Mouse (Mus musculus): ENCODE measurements at regions not wholly inside any gene's neighbourhood (a gene's known extent, or its start where the extent isn't known, plus 50 kb on each side); places are given as distances from the start of the nearest gene placed in this dataset.

- DNase-seq (ENCODE audit: low spot score in 2 of 2), result no peak
Measured at GRCm38 (mm10) chr1:163650577-163651180, 74.4 kb downstream of the Mettl11b start.

- DNase-seq (ENCODE audit: low spot score in 2 of 2), result no peak
Measured at GRCm38 (mm10) chr1:163642091-163642490, 82.9 kb downstream of the Mettl11b start.

- DNase-seq (ENCODE audit: low spot score in 2 of 2), result no peak
Measured at GRCm38 (mm10) chr1:163640527-163641228, 84.4 kb downstream of the Mettl11b start.

- no peak for DNase-seq (ENCODE audit: low spot score in 2 of 2)
Measured at GRCm38 (mm10) chr1:163630291-163630812, 94.7 kb downstream of the Mettl11b start.

GRCm38 (mm10) chr1:163624887-163625286 lies 100.1 kb downstream of the Mettl11b start:
- DNase-seq (ENCODE audit: low spot score in 2 of 2), result no peak

GRCm38 (mm10) chr1:163621293-163621692 lies 103.7 kb downstream of the Mettl11b start:
- no peak for DNase-seq (ENCODE audit: low spot score in 2 of 2)

- no peak for DNase-seq (ENCODE audit: low spot score in 2 of 2)
Measured at GRCm38 (mm10) chr1:163619831-163620230, 105.2 kb downstream of the Mettl11b start.

- no peak for DNase-seq (ENCODE audit: low spot score in 2 of 2)
Measured at GRCm38 (mm10) chr1:163618132-163618531, 106.9 kb downstream of the Mettl11b start.

GRCm38 (mm10) chr1:163616596-163616995 lies 108.4 kb downstream of the Mettl11b start:
- DNase-seq (ENCODE audit: low spot score in 2 of 2), result no peak

GRCm38 (mm10) chr1:163608429-163608828 lies 116.6 kb downstream of the Mettl11b start:
- peak in 1 of 2 experiments; percentile 4 for DNase-seq (ENCODE audit: low spot score in 2 of 2)

GRCm38 (mm10) chr1:163607701-163608100 lies 117.3 kb downstream of the Mettl11b start:
- no peak for DNase-seq (ENCODE audit: low spot score in 2 of 2)

- no peak for DNase-seq (ENCODE audit: low spot score in 2 of 2)
Measured at GRCm38 (mm10) chr1:163599926-163600890, 124.8 kb downstream of the Mettl11b start.

- DNase-seq (ENCODE audit: low spot score in 2 of 2), result no peak
Measured at GRCm38 (mm10) chr1:163576411-163576810, 148.6 kb downstream of the Mettl11b start.

- no peak for DNase-seq (ENCODE audit: low spot score in 2 of 2)
Measured at GRCm38 (mm10) chr1:163575593-163575992, 149.4 kb downstream of the Mettl11b start.

- DNase-seq (ENCODE audit: low spot score in 2 of 2), result no peak
Measured at GRCm38 (mm10) chr1:163574409-163575161, 150.4 kb downstream of the Mettl11b start.

- DNase-seq (ENCODE audit: low spot score in 2 of 2), result no peak
Measured at GRCm38 (mm10) chr1:163573533-163573932, 151.5 kb downstream of the Mettl11b start.

- DNase-seq (ENCODE audit: low spot score in 2 of 2), result no peak
Measured at GRCm38 (mm10) chr1:163563791-163564190, 160.3 kb upstream of the Gorab start.

GRCm38 (mm10) chr1:163563064-163563463 lies 159.6 kb upstream of the Gorab start:
- DNase-seq (ENCODE audit: low spot score in 2 of 2), result no peak

- DNase-seq (ENCODE audit: low spot score in 2 of 2), result no peak
Measured at GRCm38 (mm10) chr1:163562166-163562733, 158.8 kb upstream of the Gorab start.

GRCm38 (mm10) chr1:163561016-163561415 lies 157.5 kb upstream of the Gorab start:
- DNase-seq (ENCODE audit: low spot score in 2 of 2), result no peak

All from right cerebral cortex, postnatal 36 days (tissue).